Mouse (Mus musculus) natural killer cell, adult 2 months (primary cell): ENCODE data around the gene Nr3c2.

Experiments
- DNase-seq, 2 experiments: peaks; one replicate each; pipeline ENCODE4 v3.0.0; 2022; ENCODE audit warnings: low spot score in 2 of 2

The Nr3c2 gene

GRCm38 (mm10) chr8:77170439-77170759 lies 271.2 kb downstream of the Nr3c2 start:
- no peak for DNase-seq

GRCm38 (mm10) chr8:77173075-77173657 lies 273.9 kb downstream of the Nr3c2 start:
- no peak for DNase-seq

GRCm38 (mm10) chr8:77173736-77174135 lies 274.5 kb downstream of the Nr3c2 start:
- no peak for DNase-seq

DNA sequence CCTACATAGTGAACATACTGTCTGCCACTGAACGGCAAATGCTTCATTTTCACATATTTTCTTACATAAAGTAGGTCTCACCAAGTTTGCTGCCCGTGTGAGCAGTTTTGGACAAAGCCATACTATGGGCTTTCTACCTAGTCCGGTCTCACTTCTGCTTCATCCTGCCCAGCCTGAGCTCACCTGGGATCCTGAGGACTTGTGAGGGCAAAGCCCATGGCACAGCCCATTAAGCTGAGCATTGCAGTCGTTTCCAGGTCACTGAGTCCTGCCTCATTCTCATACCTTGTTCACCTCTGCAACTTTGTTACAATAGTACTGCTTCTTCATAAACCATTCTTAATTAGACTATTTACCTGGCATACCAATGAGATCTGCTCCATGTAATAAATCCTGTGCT lies 276.2 kb downstream of the Nr3c2 start:
- DNase-seq: no peak

GRCm38 (mm10) chr8:77176343-77176742 lies 277.1 kb downstream of the Nr3c2 start:
- no peak for DNase-seq

DNA sequence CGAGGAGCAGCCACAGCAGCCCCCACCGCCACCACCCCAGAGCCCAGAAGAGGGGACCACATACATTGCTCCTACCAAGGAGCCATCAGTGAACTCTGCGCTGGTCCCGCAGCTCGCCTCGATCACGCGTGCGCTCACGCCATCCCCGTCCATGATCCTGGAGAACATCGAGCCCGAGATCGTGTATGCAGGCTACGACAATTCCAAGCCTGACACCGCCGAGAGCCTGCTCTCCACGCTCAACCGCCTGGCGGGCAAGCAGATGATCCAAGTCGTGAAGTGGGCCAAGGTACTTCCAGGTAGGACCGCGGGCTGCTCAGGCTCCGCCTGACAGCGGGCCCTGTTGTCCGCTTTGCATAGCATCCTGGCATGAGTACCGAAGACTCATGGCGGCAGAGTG lies 286.6 kb downstream of the Nr3c2 start:
- DNase-seq: no peak

DNA sequence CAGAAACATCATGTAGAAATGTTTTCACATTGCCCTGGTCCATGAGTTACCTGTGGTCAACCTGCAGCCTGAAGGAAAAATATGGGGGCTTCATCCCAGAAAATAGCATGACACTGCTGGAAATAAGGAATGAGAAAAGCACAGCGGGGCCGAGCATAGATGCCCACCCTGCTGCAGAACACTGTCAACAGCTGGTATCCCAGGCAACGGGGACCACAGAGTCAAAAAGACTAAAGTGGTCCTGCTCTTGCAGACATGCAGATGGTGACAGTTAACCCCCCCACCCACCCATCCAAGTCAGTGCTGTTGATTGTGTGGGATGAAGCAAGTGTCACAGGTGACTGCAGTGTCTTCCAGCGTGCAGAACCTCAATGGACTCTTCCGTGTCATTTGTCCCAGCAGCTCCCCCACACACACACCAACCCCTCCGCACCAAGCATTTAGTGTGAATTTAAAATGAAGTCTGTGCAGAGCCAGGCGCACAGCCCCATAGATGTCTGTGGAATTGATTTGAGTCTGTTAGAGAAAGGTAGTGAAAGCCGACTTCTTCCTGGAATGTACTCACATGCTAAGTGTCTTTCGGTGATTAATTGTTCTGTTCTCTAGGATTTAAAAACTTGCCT lies 287.8 kb downstream of the Nr3c2 start:
- DNase-seq: no peak

GRCm38 (mm10) chr8:77187748-77188147 lies 288.5 kb downstream of the Nr3c2 start:
- DNase-seq: no peak

- no peak for DNase-seq
Measured at GRCm38 (mm10) chr8:77188298-77188697, 289.1 kb downstream of the Nr3c2 start.

DNA sequence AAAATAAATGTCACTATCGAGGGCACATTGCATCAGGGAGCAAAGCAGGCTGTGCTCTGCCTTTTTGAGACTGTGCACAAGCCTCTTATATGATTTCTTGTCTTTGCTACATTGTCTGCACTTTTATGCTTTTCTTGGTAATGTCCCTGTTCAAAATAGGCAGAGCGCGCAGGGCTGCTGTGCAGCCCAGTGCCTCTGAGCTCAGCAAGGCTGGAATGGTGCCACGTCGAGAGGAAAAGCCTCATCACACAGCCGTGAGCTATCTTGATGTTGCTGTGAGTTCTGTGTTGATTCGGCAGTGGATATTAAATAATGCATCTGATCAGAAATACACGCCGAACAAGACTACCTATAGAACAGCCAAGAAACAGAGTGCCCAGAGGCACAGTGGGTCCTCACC lies 290.1 kb downstream of the Nr3c2 start:
- DNase-seq: no peak

GRCm38 (mm10) chr8:77190393-77190792 lies 291.2 kb downstream of the Nr3c2 start:
- DNase-seq: no peak

DNA sequence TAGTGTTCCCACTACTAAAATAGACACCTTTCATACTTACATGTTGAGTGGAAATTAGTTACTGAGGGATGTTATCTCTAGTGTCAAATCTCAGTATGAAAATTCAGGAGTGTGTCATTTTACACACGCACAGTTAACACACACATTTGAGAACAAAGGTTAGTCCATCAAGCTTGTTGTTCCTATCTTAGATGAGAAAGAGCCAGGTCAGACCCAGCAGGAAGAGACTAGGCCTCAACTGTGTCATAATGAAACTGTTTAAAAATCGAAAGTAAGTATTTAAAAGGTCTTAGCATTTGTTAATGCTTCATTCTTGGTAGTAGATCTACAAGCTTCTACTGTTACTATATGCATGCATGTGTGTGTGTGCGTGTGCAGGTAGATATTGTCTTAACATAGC lies 310.1 kb downstream of the Nr3c2 start:
- no peak for DNase-seq

DNA sequence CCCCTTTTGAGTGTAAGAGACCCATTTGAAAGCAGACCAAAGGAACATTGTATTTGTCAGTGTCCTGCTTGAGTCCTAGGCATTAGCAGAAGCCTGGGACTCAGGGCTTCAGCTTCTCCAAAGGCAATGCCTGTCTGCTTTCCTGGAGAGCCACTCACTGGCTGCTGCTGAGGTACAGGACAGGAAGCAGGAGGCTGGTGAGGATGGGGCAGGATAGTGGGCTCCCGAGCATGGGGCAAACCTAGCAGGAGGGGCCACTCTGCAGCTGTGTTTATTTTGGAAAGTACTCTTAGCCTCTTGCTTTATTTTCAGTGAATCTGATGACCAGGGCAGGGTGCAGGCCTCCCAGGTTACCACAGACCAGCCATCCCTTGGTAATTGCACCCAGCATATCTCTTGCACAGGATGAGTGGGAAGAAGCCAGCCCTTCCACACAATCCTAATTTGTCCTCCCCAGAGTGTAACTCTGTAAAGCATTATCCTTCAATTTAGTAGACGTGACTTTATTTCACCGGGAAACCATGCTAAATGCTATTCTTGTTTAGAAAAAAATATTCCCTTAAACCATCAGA lies 314.7 kb downstream of the Nr3c2 start:
- DNase-seq: no peak

- DNase-seq: no peak
Measured at GRCm38 (mm10) chr8:77214665-77215064, 315.4 kb downstream of the Nr3c2 start.

- no peak for DNase-seq
Measured at GRCm38 (mm10) chr8:77215191-77215590, 315.9 kb downstream of the Nr3c2 start.

- DNase-seq: no peak
Measured at GRCm38 (mm10) chr8:77223123-77223522, 323.9 kb downstream of the Nr3c2 start.

GRCm38 (mm10) chr8:77227742-77228141 lies 328.5 kb downstream of the Nr3c2 start:
- no peak for DNase-seq

DNA sequence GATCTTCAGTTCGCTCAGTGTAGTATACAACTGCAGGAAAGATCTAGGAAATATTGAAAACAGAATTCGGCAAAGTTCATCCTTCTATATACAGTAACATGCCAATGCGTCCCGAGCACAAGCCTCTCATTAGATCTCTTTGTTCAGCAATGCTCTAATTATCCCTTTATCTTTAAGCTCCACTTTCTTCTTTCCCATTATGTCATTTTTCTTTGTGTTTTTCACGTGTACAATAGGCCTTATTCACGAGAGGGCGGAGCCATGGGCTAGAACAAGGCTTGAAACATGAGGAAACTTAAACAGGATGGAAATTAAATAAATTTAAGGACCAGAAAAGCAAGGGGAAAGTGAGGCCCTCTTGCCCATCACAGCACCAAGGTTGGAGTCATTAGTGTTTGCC lies 329.4 kb downstream of the Nr3c2 start:
- DNase-seq: no peak

DNA sequence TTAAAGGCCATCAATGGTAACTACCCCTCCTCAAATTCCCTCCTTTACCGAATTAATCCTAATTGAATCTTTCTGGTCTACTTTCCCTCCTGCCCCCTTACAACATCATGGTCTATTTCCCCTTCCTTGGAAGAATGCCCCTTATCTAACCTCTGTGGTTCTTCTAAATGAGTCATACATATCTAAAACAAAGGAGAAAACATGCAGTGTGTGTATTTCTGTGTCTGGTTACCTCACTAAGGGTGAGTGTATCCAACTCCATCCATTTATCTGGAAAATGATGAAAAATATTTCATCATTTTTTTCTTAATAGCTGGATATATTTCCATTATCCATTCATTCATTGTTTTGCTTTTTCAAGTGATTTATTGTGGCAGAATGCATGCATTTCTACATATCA lies 332.0 kb downstream of the Nr3c2 start:
- no peak for DNase-seq

DNA sequence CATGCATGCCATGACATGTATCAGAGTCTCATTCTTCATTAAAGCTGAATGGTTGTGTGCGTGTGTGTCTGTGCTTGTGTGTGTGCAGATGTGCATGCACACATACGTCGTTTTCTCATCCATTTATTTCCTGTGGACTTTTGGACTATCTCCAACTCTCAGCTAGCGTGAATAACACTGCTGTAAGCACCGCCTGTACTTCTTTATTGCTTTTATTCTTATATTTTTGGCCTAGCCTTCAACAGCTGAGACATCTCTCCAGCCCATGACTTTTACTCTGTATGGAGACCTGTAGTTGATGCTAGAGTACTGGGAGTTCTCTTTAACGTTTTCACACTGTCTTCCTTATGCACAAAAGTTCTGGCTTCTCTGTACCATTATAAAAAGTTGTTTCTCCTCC lies 332.6 kb downstream of the Nr3c2 start:
- DNase-seq: no peak

DNA sequence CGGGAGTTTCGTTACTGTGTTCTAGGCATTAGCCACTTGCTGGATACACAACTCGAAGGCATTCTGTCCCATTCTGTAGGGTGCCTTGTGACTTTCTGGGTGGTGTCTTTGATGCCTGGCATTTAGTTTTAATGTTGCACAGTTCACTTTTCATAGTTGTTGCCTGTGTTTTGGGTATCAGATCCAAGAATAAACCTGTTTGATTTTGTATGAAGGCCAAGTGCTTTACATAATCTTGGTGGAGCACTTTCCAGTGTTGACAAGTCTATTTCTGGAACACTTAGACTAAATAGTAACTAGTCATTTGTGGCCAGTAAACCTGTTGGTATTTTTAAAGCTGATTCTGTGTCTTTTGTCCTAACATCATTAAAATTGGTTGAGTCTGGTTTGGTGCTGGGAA lies 333.2 kb downstream of the Nr3c2 start:
- no peak for DNase-seq

- no peak for DNase-seq
Measured at GRCm38 (mm10) chr8:77236701-77237100, 337.5 kb downstream of the Nr3c2 start.

- DNase-seq: no peak
Measured at GRCm38 (mm10) chr8:77239462-77239861, 340.2 kb downstream of the Nr3c2 start.

- no peak for DNase-seq
Measured at GRCm38 (mm10) chr8:77241381-77241780, 342.1 kb downstream of the Nr3c2 start.
